Mouse (Mus musculus) embryonic fibroblast, embryonic 13.5 days (primary cell): Measurements from ENCODE around the gene Cux2. TPM values are rescaled to one million over a fixed set of nuclear protein-coding genes. Genes with fewer than 3 reads are reported as not detected.
A peak's percentile ranks its signal among the peaks of the same experiment; 100 is the strongest.

Source experiments
- H3K27ac ChIP-seq: 2 replicates; pipeline ENCODE4 v1.5.1; 2012; ENCODE audit warnings: low read length, control low read depth, inconsistent platforms; ENCODE audit not compliant: insufficient read depth
- H3K4me1 ChIP-seq: 2 replicates; pipeline ENCODE4 v1.6.1; 2011; ENCODE audit warnings: low read length; ENCODE audit not compliant: control insufficient read depth, insufficient read depth
- H3K4me3 ChIP-seq: 2 replicates; pipeline ENCODE4 v1.5.1; 2011; ENCODE audit warnings: mild to moderate bottlenecking, control low read depth, low read length; ENCODE audit not compliant: insufficient read depth
- CTCF ChIP-seq: IDR thresholded peaks from 2 replicates; pipeline ENCODE4 v1.5.1; 2011; ENCODE audit warnings: mild to moderate bottlenecking, control low read depth, low read length, moderate library complexity, borderline replicate concordance; ENCODE audit not compliant: insufficient read depth
- POLR2A ChIP-seq: IDR thresholded peaks from 2 replicates; pipeline ENCODE4 v1.6.1; 2011; ENCODE audit warnings: low read depth, mild to moderate bottlenecking, control low read depth, low read length, moderate library complexity
- polyA plus RNA-seq: library from polyadenylated mRNA; stranded (reverse); fragments of >200 nt; gene quantifications from 2 replicates; pipeline ENCODE4 v1.2.4, GENCODE M21; 2011; ENCODE audit warnings: low read depth; ENCODE audit not compliant: missing spikeins, insufficient read length

The Cux2 gene
- polyA plus RNA-seq, 1 experiment: 1.0 TPM

GRCm38 (mm10) chr5:121834991-121835747 is 214.7 kb downstream of the Cux2 start:
- TF ChIP-seq POLR2A (no peak), CTCF (no peak)
- peak overlapping the region; percentile 67 for H3K4me3 ChIP-seq
- peaks cover 14% of the 10 kb centered on the region for H3K4me1 ChIP-seq
- H3K27ac ChIP-seq: peak overlapping the region; percentile 28; the same call in 1 of the 2 replicates

DNA sequence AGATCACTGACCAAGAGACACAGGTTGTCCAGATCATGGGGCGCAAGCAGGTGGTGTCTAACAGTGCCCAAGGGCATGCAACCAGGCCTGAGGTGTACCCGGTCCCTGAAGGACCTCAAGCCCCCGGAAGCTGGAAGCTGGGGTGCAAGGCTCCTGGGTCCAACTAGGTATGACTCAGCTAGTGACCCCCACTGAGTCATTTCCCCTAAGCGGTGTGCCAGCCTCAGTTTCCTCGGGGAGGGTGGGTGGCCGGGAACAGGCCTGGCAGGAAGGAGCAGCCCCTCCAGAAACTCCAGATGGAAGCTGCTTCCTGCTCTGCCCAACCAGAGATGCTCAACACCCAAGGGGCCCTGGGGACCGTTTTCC is 215.7 kb downstream of the Cux2 start:
- Histone ChIP-seq H3K27ac (peak overlapping the region; percentile 28; the same call in 1 of the 2 replicates), H3K4me1 (peaks cover 14% of the 10 kb centered on the region), H3K4me3 (peak overlapping the region; percentile 67)

GRCm38 (mm10) chr5:121833572-121834240 is 216.2 kb downstream of the Cux2 start:
- peaks cover 14% of the 10 kb centered on the region for H3K4me1 ChIP-seq
- peak overlapping the region; percentile 67 for H3K4me3 ChIP-seq
- H3K27ac ChIP-seq: peak overlapping the region; percentile 28
- no peak for TF ChIP-seq CTCF
- TF ChIP-seq POLR2A: no peak

More for the DNA sequence above, 215.7 kb downstream of the Cux2 start:
- TF ChIP-seq CTCF (no peak), POLR2A (no peak)

GRCm38 (mm10) chr5:121833159-121833558 is 216.7 kb downstream of the Cux2 start:
- Histone ChIP-seq H3K4me3 (no peak overlapping the region), H3K4me1 (peaks cover 11% of the 10 kb centered on the region), H3K27ac (peak overlapping the region; percentile 8; the same call in 1 of the 2 replicates)
- TF ChIP-seq CTCF (no peak), POLR2A (no peak)

- H3K4me3 ChIP-seq: no peak overlapping the region
- no peak overlapping the region for H3K27ac ChIP-seq
- TF ChIP-seq CTCF (no peak), POLR2A (no peak)
- H3K4me1 ChIP-seq: peaks cover 10% of the 10 kb centered on the region
Observed at GRCm38 (mm10) chr5:121832376-121833155, 217.3 kb downstream of the Cux2 start.

GRCm38 (mm10) chr5:121831002-121831601 is 218.8 kb downstream of the Cux2 start:
- Histone ChIP-seq H3K27ac (no peak overlapping the region), H3K4me3 (no peak overlapping the region), H3K4me1 (peaks cover 10% of the 10 kb centered on the region)
- TF ChIP-seq POLR2A (no peak), CTCF (no peak)

- H3K27ac ChIP-seq: no peak overlapping the region
- TF ChIP-seq CTCF (no peak), POLR2A (no peak)
Observed at GRCm38 (mm10) chr5:121828491-121829432, 221.1 kb downstream of the Cux2 start.

GRCm38 (mm10) chr5:121827876-121828275 is 222.0 kb downstream of the Cux2 start:
- no peak overlapping the region for H3K27ac ChIP-seq
- no peak overlapping the region for H3K4me3 ChIP-seq
- TF ChIP-seq POLR2A: no peak
- no peak for TF ChIP-seq CTCF
- peaks cover 3% of the 10 kb centered on the region; the same call in 1 of the 2 replicates for H3K4me1 ChIP-seq

More at GRCm38 (mm10) chr5:121828491-121829432, 221.1 kb downstream of the Cux2 start:
- no peak overlapping the region for H3K4me3 ChIP-seq
- peaks cover 7% of the 10 kb centered on the region; the same call in 1 of the 2 replicates for H3K4me1 ChIP-seq

DNA sequence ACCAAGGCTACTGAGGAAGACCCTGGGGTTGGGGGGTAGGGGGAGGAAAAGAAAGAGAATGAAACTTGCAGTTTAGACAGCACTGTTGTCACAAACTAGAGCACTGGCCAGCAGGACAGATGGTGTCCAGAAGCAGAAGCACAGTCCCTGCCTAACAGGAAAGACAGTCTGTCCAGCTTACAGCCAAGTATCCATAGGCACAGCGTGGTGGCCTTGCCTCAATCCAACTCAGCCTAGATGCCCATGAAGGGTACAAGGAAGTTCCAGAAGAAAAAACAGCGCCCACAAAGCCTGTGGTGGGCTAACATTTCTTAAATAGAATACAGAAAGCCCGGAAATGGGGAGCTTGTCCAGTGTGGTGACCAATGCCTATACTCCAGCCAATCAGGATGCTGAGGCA is 224.3 kb downstream of the Cux2 start:
- Histone ChIP-seq H3K4me3 (no peak overlapping the region), H3K4me1 (peaks cover 9% of the 10 kb centered on the region), H3K27ac (no peak overlapping the region)
- TF ChIP-seq CTCF (no peak), POLR2A (no peak)
